8 mouse cellular contexts compared by ENCODE assay signal in the genomic region with DNA sequence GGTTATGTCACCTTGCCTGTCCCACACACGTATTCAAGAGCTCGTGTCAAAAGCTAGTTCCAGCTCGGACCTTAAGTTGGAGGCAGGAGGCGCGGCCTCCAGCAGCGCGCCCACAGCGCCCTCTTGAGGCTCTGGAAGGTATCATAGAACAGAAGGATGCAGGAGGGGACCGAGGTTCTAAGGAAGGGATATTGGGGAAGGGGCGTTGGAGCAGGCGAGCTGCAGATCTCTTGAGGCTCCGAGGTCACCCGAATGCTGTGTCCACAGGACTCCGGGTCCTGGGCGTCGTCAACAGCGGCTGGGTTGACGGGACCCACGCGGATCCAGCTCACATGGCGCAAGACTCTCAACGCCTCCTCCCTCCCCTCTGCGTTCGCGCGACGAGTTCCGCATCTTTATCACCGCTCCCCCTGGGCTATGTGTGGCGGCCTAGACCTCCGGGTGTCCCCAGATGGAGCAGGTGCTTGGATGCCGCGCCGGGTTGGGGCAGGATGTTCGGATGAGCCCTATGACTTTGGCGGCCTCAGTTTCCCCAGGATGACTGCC. TPM values are rescaled to one million over a fixed set of nuclear protein-coding genes. Genes with fewer than 3 reads are reported as not detected.
DNase-seq lines count a peak whose midpoint lies in the region; ATAC-seq and TF ChIP-seq lines count a peak whose summit lies in the region.

No protein-coding gene starts in this region.

- peak; percentile 66 for ATAC-seq in neutrophil, adult 5-6 weeks (ENCODE audit: extremely low read depth, insufficient number of reproducible peaks, low FRiP score, poor library complexity, severe bottlenecking)

- TF ChIP-seq POLR2A in lung, adult 2 months (IDR thresholded peaks at IDR 0.05; ENCODE audit: borderline replicate concordance, extremely low read depth, low read depth, low read length): no peak

- TF ChIP-seq CTCF in E14TG2a.4 (conservative IDR thresholded peaks at IDR 0.05; ENCODE audit: low read length): peak; percentile 69
- peak; percentile 76 for TF ChIP-seq CTCF in lung, adult 2 months (IDR thresholded peaks at IDR 0.05; ENCODE audit: insufficient read depth, low read length)

- peaks cover 7% of the 10 kb centered on the region; the same call in 1 of the 2 replicates for H3K27me3 ChIP-seq in E14TG2a.4 (ENCODE audit: insufficient read depth, low read length)
- H3K27me3 ChIP-seq in erythroblast, embryonic 14.5 days (ENCODE audit: control insufficient read depth): peaks cover 14% of the 10 kb centered on the region

- peaks cover 71% of the 10 kb centered on the region for H3K4me1 ChIP-seq in E14TG2a.4 (replicated peaks; ENCODE audit: low read depth, low read length)
- peaks cover 30% of the 10 kb centered on the region for H3K4me1 ChIP-seq in erythroblast, embryonic 14.5 days (ENCODE audit: control insufficient read depth)
- peaks cover 5% of the 10 kb centered on the region for H3K4me1 ChIP-seq in lung, adult 2 months (ENCODE audit: control insufficient read depth, insufficient read depth, low read length)

- intact Hi-C loops in heart, postnatal 10 days (cut with DNase I): loop anchor here (2.0 kb wide), 1 partner anchor 152 kb away; no protein-coding TSS in a partner anchor

- H3K36me3 ChIP-seq in E14TG2a.4 (ENCODE audit: insufficient read depth, low read length): no peaks in the 10 kb centered on the region
- H3K36me3 ChIP-seq in erythroblast, embryonic 14.5 days (ENCODE audit: control insufficient read depth): no peaks in the 10 kb centered on the region

- peak; percentile 22 for DNase-seq in brain, embryonic 18.5 days (ENCODE audit: low read depth, low spot score)
- DNase-seq in heart, postnatal 10 days: peak; percentile 74 to 84
- peak; percentile 57 for DNase-seq in large intestine, adult 2 months (ENCODE audit: low read depth, low spot score)
- DNase-seq in lung, adult 2 months: peak; percentile 67
- peak; percentile 79 for DNase-seq in thymus, postnatal 0 days (ENCODE audit: low spot score)

- WGBS in large intestine, adult 2 months: 1% methylated on average over 36 of the region's 36 CpGs
- under 1% methylated on average over 36 of the region's 36 CpGs for WGBS in lung, adult 2 months

- H3K9me3 ChIP-seq in E14TG2a.4 (ENCODE audit: low read length): no peaks in the 10 kb centered on the region
- no peaks in the 10 kb centered on the region for H3K9me3 ChIP-seq in erythroblast, embryonic 14.5 days (ENCODE audit: control insufficient read depth, low read length)

- H3K4me3 ChIP-seq in E14TG2a.4 (replicated peaks; ENCODE audit: low read length): peak overlapping the region; percentile 83
- H3K4me3 ChIP-seq in erythroblast, embryonic 14.5 days (replicated peaks): peak overlapping the region; percentile 65
- peak overlapping the region; percentile 31 for H3K4me3 ChIP-seq in lung, adult 2 months (replicated peaks; ENCODE audit: extremely low read depth, low read depth, low read length)

RNA-seq across cellular contexts. Expression of a gene that starts 50.8 kb away (rescaled TPM):
- polyA plus RNA-seq in erythroblast, embryonic 14.5 days (2012): not detected in 2 replicates
- not detected for total RNA-seq in heart, postnatal 10 days (2021)
- 0.01 TPM in 1 of 2 replicates, not detected in the other for polyA plus RNA-seq in large intestine, adult 2 months (2012; rRNA removed)
- polyA plus RNA-seq in lung, adult 2 months (2012; rRNA removed): 0.13 and 0.15 TPM in 2 replicates
- total RNA-seq in neutrophil, adult 5-6 weeks (2017): not detected in 2 replicates
- 0.05 and 0.08 TPM in 2 replicates for polyA plus RNA-seq in thymus, postnatal 0 days (2015; fragmentation: Nextera tagmentation; extraction: Ambion mirVana)

Comparison
In these comparisons a context has a peak if more than half of its experiments do, and no peak if none do; other contexts are left out.
1. Peak in every context shown above with its lines: DNase-seq, ATAC-seq and H3K4me3 ChIP-seq.
2. H3K4me3 ChIP-seq: peak in every context shown above with its lines; median percentile 83 in E14TG2a.4; 65 in erythroblast, embryonic 14.5 days; 31 in lung, adult 2 months.
3. DNase-seq: peak in every context shown above with its lines; median percentile 79 in heart, postnatal 10 days; 79 in thymus, postnatal 0 days; 67 in lung, adult 2 months; 57 in large intestine, adult 2 months; 22 in brain, embryonic 18.5 days.